Mouse (Mus musculus) CD4-positive, CD25-positive, alpha-beta regulatory T cell (primary cell): ENCODE results near the gene Scn4b. TPM values are rescaled to one million over a fixed set of nuclear protein-coding genes. Genes with fewer than 3 reads are reported as not detected.

Source experiments
- polyA plus RNA-seq: library from polyadenylated mRNA; unstranded; fragments of 100-300 nt; shearing (Covaris generic); gene quantifications from one replicate; pipeline ENCODE4 v1.2.1, GENCODE M21; 2017

Scn4b gene
- 0.14 TPM for polyA plus RNA-seq

GRCm38 (mm10) chr9:45138191-45139032 lies at the start of gene Scn4b:
Scn4b (plus strand) TSS chr9:45138395.

DNA sequence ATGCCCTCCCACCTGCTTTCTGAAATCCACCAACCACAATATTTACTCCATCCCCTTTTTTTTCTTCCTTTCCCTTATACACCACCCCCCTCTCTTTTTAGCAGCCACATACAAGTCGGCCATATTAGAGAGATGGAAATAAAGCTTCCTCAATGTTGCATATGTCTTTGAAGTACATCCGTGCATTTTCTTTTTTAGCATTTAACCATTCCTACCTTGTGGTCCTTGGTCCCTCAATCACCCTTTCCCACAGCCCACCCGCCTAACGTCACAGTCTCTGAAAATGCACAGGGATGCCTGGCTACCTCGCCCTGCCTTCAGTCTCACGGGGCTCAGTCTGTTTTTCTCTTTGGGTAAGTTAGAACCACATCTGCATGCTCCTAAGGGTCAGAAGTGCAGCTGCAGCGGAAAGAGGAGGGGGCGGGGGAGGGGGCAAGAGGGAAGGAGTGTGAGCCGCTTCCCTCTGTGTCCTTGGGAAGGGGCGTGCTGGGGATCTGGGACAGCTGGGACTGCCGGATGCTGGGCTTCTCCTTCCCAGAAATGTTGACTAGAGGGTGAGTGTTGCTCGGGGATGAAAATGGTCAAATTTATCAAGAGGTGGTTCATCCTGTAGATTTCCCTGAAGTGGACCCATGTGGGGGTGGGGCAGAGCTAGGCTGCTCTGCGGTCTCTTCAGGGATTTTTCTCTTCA lies 20.3 kb upstream of the Scn4b start, which contains the start of gene Scn2b:
Gene Scn2b (plus strand): TSS at position 42 of the 691 bp plus-strand sequence.

DNA sequence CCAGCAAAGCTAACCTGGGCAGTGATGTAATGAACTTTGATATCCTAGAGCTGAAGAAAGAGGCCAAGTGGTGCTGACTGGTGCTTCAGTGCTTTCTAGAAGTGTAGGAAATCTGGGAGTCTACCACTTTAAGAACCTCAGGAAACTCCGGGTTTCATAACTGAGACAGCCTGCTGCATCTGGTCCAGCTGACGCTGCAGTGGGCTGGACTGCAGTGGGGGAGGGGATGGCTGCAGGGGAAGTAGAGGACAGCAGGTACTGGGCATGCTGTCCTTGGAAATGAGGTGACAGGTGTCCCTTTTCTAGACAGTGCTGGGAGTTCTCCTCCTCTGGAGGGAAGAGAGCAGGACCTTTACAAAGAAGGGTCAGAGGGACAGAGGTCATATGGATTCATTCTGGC lies 43.6 kb downstream of the Scn4b start, which contains the start of gene BC049352:
Gene BC049352 (plus strand): TSS at position 238 of the 400 bp plus-strand sequence.

Other genes with a start within 250 kb of the Scn4b start
- gene Atp5l, start 217.7 kb upstream of the Scn4b start, polyA plus RNA-seq: 336 TPM
- gene Ube4a, start 172.8 kb upstream of the Scn4b start, polyA plus RNA-seq: 47.2 TPM
- 1,221 TPM for gene Cd3g, start 158.0 kb upstream of the Scn4b start, polyA plus RNA-seq
- 831 TPM for gene Cd3d, start 156.6 kb upstream of the Scn4b start, polyA plus RNA-seq
- 1,336 TPM for gene Cd3e, start 128.8 kb upstream of the Scn4b start, polyA plus RNA-seq
- not detected for gene Mpzl2, start 98.6 kb upstream of the Scn4b start, polyA plus RNA-seq
- gene Mpzl3, start 83.2 kb upstream of the Scn4b start, polyA plus RNA-seq: 13.5 TPM
- 8.0 TPM for gene Jaml, start 59.2 kb upstream of the Scn4b start, polyA plus RNA-seq
- gene Scn2b, start 20.6 kb upstream of the Scn4b start, polyA plus RNA-seq: 0.12 TPM
- 1.2 TPM for gene BC049352, start 43.6 kb downstream of the Scn4b start, polyA plus RNA-seq
- gene Tmprss4, start 65.7 kb downstream of the Scn4b start, polyA plus RNA-seq: not detected
- gene Il10ra, start 130.8 kb downstream of the Scn4b start, polyA plus RNA-seq: 65.2 TPM
- 0.53 TPM for gene Tmprss13, start 180.7 kb downstream of the Scn4b start, polyA plus RNA-seq
- not detected for gene Fxyd6, start 231.8 kb downstream of the Scn4b start, polyA plus RNA-seq